Mouse (Mus musculus) layer of hippocampus, adult 11-12 months (tissue): ENCODE data around the gene Itpkc.
A peak's percentile ranks its signal among the peaks of the same experiment; 100 is the strongest.

Experiments
- DNase-seq: peaks from one replicate; pipeline ENCODE4 v3.0.0; 2022; ENCODE audit warnings: low spot score

Itpkc gene

DNA sequence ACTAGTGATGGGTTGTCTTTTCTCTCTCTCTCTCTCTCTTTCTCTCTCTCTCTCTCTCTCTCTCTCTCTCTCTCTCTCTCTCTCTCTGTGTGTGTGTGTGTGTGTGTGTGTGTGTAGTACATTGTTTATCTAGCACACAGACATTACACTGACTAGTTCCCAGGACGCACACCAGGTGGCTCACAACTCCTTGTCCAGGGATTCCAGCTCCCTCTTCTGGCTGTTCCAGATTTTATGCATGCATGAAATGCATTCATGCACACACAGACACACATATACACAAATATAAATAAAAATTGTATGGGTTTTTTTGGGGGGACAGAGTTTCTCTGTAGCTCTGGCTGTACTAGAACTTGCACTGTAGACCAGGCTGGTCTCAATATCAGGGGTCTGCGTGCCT lies 9.1 kb upstream of the Itpkc start:
- no peak for DNase-seq

DNA sequence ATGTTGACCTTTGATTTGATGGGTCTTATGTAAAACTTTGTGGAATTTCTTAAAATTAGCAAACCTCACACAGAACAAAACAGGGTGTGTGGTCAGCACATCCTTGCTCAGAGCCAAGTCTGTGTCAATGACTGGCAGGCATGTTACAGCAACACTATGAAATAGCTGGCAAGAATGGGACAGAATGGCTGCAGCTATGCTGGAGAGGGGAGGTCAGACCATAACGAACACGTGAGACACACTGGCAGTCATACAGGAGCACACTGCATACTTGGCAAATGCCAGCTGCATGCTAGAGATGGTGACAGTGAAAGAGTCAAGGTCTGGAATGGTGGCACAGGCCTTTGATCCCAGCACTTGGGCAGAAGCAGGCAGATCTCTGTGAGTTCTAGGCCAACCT lies 7.3 kb upstream of the Itpkc start:
- DNase-seq, result no peak

DNA sequence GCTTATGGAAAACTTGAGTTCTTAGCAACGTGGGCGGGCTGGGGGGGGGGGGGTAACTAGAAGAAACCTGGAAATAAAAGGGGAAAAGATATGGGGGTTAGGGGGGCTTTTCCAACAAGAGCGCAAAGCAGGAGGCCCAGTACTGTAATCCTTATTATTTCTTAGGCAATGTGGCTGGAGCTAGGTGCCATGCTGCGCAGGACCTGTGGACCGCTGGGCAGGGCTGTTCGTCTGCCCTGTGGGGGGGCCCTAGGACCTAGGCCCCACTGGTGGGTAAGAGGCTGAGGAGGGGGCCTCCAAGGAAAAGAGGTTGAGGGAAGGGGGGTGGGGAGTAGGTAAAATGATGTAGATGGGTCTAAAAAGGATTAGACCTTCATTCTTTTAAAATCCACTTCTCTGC lies 4.8 kb upstream of the Itpkc start:
- no peak for DNase-seq

DNA sequence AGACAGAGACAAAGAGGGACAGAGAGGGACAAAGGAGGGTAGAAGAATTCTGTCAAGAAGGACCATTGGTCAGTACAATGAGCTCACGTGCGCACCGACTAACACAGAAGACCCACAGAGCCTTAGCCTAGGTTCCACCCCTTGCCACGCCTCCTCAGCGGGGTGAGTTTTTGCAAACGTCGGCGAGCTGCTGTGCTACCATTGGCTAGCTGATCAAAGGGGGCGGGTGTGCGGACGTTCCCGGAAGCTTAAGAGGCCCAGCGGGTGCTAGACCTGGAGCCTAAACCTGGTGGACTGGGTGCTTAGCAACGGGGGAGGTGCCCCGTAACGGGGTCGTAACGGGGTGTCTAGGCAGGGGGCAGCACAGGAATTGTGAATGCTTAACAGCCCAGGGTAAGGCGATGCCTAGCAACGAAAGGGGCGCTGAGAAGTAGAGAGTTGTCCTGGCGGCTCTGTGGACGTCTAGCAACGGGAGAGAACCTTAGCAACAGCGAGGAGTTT lies 4.4 kb upstream of the Itpkc start, which contains the start of gene Coq8b:
Coq8b (plus strand) TSS at position 243 of the 501 bp plus-strand sequence.
- DNase-seq, result peak; percentile 94

DNA sequence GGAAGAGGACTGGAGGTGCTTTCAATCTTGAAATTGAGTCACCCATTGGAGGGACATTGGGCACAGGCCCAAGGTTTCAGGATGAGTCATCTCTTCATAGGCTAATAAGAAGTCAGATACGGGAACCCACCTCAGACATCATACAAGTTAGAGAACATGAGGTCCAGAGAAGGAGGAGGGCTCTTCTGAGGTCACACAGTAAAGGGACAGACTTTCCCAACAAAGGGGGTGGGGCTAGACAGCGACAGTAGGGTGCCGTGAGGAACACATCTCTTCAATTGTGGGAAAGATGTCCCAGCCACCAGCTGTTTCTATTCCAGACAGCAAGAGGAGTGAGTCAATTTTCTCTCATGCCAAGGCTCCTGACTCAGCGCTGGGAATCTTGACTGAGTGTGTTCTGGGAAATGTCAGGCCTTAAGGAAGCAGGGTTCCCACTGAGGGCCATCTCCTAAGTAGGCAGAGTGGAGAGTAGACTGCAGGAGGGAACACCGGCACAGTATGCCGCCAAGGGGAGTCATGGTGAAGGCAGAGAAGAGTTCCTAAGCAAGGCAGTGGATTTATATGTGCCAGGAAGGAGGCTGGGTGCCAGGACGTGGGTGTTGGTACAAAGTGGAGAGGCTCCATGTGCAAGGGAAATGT lies 3.4 kb upstream of the Itpkc start:
- DNase-seq, result peak; percentile 80

DNA sequence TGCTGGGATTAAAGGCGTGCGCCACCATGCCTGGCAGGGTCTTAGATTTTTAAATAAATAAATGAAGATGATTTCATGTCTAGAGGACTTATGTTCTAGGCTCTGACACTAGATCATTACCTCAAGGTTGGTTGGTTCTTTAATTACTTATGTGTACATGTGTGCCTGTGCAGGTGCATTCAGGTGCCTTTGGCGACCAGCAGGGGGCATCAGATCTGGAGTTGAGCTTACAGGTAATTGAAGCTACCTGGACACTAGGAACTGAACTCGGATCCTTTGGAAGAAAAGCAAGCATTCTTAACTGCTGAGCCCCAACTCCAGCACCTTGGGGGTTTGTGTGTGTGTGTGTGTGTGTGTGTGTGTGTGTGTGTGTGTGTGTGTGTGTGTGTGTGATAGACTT lies 2.3 kb upstream of the Itpkc start:
- no peak for DNase-seq

DNA sequence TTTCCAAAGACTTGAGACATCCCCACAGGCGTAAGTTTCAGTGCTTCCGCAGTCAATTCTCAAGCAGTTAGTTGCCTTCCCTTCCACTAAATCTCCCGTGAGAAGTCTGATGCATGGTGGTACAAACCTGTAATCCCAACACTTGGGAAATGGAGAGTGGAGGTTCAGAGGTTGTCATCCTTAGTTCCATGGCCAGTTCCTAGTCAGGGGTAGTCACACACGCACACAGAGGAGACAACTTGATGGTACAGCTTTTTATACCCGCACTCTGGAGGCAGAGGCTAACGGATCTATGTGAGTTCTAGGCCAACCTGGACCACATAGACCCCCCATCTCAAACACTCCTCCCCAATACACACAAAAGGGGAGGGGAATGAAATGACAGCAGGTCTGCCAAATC lies 404 bp upstream of the Itpkc start:
- DNase-seq, result no peak

DNA sequence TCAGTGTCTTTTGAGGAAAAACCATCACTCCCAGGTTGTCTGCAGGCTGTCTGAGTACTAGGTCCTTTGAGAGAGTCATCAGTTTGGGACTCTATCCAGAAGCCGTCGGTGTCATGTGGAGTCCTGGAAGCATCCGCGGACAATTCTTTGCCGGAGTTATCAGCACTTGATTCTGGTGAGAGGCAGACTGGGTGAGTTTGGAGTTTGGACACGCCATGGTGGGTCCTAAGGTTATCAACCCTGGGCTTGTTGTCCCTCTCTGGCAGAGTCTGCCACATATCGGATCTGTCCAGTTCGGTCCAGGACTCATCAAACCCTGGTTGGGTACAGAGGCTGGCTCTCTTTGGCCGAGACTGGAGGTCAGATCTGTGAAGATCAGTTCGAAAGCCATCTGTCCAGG lies 785 bp downstream of the Itpkc start:
- DNase-seq, result no peak

DNA sequence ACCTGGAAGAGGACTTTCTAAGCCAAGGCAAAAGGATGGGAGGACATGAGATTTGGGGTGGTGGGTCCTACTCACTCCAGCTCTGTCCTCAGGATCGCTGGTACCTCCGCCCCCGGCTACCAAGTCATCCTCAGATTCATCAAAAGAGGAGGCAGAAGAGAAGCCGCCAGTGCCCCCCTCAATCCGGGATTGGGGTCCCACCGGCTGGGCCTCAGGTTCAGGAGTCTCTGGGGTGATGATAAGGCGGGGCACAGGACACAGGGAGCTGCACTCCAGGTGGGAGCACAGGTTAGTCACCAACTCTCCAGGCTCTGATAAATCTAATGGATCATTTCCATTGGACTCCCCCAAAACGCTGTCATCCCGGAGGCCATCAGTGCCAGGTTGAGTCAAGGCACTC lies 1.2 kb downstream of the Itpkc start:
- DNase-seq, result no peak

DNA sequence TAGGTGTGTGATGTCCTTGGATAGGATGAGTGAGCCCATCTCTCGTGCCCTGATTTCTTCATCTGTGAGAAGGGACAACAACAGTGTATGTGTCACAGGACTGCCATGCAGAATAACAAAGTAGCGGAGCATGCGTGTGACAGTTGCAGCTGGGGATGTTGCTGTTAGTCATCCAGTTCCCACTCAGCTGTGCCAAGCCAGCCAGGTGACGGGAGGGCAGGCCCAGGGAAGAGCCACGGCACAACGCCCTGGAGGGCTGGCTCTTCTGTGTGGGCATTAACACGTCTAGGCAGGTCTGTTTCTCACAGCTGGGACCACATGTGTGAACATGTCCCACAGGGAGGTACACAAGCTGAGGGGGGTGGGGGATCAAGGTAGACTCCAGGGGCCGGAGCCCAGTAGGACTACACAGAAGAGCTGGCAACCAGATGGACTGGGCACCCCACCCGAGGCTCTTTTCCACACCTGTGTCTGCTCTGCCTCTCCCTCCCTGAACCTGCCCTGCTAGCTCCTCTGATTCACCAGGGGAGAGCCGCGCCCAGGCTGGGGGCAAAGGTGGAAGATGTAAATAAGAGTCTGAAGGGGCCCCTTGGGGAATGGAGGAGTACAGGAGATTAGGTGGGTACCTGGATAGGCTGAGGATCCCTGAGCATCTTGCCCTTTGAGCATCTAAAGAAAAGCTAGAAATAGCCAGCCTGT lies 3.4 kb downstream of the Itpkc start:
- DNase-seq, result peak; percentile 47

DNA sequence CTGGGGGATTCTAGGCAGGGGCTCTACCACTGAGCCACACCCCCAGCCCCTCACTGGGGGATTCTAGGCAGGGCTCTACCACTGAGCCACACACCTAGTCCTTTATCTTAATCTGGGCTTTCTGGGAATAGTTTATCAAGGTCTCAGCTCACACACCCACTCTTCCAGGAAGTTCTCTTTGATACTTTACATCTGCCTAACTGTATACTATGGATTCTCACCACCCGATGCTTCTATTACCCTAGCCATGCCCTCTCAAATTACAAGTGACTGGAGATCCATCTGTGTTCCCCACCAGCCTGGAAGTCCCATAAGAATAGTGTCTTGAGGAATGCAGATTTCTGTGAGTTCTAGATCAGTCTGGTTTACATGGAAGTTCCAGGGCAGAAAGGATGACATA lies 5.9 kb downstream of the Itpkc start:
- no peak for DNase-seq

DNA sequence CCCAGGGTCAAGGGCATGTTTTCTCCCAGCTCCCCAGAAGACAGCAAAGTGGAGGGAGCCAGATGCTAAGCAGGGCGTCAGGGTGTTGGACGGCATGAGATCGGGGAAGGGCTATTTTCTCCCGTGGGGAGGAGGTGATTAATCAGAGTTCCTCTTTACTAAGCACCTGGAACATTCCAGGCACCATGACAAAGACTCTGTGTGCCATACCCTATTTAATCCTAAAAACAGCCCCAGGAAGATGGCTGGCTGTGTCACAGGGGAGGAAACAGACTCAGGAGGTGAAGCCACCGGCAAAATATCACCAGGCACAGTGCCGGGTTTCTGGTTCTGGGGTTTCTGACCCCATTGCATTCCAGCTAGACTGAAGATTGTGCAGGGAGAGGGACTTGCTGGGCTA lies 6.5 kb downstream of the Itpkc start:
- DNase-seq, result no peak

DNA sequence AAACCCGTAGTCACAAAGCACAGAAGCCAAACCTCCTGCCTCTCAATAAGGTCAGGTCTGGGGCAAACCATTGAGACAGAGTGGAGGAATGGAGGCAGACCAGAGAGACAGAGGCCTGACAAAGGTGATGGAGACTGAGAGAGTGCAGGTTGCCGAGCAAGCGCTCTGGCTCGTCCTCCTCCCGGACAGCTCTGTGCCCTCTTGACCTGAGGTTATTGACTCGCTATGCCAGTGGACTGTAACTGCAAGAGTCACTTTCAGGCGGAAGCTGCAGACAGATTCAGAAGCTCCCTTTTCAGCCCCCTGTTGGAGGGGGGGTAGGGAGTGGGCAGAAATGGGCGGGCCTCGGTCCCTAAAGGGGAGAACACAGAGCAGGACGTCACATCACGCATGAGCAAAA lies 8.5 kb downstream of the Itpkc start:
- DNase-seq, result no peak

DNA sequence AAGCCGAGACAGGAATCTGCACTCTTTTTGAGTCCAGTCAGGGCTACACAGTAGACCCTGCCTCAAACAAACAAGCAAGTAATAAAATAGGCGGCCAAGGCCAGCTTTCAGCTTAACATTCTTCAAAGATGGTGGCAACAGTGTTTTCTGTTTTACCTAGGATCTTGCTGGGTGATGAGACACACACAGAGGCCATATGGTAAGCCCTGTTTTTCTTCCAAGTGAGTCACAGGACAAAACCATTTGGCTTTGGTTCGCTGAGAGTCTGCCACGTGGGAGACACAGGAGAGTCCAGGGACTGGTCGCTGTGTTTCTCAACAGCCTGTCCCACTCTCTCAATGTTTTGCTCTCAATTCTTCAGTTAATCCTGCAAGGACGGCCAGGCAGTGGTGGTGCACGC lies 9.9 kb downstream of the Itpkc start:
- DNase-seq, result no peak

DNA sequence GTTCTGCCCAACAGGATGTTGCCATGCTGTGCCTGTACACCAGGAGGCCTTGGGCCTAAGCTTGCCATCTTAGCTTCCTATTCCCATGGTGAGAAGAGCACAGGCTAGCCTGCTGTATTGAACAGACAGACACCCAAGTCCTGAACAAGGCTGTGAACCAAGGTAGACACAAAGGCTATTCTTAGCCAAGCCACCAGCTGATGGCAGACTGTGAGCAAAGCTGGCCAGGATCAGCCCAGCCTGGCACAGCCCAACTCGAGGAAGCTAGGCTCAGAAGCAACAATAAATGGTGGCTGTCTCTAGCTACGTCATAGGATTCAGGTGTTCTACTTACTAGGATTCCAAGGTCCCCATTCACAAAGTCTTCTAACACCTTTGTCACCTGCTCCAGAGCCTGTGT lies 15.8 kb downstream of the Itpkc start:
- no peak for DNase-seq

DNA sequence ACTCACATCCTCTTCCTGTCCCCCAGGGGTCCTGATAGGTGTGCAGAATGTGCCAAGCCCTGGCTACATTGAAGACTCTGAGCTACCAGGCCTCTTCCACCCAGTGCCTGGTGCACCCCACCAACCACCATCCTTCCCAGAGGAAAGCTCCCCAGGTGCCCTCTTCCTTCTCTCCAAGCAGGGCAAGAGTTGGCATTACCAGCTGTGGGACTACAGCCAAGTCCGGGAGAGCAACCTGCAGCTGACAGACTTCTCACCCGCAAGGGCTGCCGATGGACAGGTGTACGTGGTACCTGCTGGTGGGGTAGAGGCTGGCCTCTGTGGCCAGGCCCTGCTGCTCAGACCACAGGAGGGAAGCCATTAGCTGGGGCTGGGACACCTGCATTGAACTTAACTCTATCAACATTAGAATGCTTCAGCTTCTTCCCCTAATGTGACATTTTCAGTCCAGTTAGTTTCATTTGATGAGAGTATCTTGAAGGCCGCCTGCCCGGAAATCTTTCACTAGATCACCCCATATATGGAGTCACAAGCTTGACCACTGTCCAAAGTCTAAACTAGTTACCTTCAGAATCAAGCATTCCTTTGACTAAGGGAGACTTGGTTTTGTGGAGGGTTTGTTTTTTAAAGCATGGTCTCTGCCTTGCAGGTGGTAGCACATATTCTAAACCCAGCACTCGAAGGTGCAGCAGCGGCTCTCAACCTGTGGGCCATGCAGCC lies 24.6 kb downstream of the Itpkc start:
- no peak for DNase-seq

DNA sequence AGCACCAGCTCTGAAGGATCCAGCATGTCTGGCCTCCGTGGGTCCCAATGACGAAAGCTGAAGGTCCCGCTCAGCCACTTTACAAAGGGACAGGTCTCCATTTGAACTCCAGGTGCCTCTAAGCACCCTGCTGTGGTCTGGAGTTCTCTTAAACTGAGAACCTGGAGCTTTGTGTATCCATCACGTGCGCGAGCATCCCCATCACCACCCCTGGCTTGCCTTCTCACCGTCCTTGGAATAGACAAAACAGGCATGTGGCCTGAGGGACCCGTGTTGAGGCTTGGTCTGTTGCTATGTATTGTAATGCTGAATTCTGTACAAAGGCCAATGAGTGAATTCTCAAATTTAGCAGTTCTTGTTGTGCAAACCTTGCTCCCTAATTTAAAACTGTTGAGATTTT lies 29.7 kb downstream of the Itpkc start:
- DNase-seq, result no peak

DNA sequence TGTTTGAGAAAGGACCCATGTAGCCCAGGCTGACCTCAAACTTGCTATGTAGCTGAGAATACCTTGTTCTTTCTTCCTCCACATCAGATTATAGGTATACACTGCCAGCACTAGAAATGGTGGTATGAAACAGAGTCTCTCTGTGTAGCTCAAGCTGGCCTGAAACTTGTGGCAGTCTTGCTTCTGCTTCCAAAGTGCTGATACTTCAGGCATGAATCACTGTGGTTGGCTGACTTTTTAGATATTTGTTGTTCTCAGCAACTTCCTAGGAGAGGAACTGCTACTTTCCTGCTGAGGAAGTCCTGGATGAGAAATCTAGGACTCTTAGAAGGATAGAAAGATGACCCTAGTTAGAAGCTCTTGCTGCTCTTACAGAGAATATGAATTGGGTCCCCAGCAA lies 30.1 kb downstream of the Itpkc start:
- DNase-seq, result no peak

DNA sequence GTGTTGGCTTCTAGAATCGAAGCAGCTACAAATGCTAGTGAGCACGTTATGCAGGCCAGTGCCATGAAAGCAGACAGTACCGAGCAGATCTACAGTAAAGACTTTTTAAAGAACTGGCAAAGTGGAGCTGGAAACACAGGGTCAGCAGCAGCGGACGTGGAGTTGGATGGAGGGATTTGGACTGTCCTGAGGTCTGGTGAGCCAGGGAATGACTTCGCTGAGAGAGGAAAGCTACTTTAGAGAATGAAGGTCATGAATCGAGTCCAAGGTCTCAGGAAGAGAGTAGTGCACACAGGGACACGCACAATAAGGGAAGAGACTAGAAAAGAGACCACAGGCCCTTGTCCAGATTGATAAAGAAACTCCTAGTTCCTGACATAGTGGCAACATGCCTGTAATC lies 30.8 kb downstream of the Itpkc start:
- no peak for DNase-seq

DNA sequence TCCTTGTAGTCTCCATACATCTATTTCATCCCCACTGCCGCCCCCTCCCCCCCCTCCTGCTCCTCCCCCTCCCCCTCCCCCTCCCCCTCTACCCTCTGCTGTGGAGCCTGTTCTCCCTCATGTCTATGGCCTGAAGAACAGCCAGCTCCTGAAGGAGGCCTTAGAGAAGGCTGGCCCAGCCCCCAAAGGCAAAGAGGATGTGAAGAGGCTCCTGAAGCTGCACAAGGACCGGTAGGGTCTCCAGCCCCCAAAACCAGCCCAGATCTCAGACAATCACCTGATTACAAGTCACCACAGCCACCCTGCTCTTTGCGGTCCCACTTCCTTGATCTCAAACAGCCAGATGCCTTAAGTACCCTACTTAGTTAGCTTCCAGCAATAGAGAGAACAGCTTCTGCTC lies 31.3 kb downstream of the Itpkc start:
- no peak for DNase-seq

DNA sequence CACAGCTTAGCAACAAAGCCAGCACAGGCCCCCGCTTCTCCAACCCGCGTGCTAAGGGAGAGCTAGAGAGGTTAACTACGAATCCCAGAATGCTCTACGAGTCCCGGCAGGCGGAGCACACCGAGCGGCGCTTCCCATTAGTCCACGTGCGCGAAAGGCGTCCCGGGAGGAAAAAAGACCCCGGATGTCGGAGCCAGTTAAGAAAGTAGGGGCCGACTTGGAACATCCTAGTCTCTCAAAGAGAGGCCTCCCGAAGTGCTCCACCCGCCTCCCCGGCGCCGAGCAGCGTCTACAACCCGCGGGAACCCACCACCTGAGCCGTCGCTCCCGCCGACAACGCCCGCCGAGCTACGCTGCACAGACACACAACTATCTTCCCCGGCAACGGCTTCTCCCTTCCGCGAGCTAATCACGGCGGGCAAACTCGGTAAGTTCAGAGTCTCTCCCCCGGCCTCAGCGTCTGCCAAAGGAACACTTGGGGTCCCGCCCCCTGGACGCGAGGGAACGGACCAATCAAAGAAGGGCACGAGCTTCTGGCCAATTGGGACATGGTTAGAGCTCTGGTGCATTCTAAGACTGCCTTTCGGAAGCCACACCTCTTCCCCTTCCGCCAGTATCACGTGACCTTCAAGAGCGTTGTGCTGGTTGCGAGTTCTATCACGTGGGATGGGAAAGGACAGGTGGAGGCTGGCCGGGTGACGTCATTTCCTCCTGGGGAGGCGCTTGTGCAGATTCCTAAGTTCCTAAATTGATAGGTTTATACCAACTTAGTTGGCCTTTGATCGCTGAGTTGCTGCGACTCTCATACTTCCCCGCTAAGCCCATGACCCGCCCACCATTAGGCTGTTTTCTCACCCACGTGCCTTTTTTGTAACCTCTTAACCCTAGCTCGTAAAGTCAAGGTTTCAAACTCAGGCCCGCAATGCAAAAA lies 32.5 kb downstream of the Itpkc start, which contains the start of the genes BC024978 and Snrpa:
BC024978 (plus strand) TSS at position 101 of the 931 bp plus-strand sequence.
Snrpa (minus strand) TSS at position 591 of the 931 bp plus-strand sequence.
- peak; percentile 99 for DNase-seq

DNA sequence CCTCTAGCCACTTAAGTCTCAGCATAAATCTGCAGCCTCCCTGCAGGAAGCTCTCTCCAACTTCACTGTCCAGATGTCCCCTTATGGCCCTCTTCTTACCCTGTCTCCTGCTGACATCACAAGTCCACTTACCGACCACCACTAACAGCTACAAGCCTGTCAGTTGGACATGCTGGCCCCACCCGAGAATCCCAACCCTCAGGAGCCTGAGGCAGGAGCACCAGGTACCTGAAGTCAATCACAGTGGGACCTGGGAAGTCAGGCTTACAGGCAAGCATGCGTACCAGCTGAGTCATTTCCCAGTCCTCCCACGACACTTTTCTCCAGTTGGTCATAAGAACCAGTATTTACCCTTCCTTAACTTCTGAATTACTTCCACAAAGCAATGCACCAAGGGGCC lies 34.7 kb downstream of the Itpkc start:
- DNase-seq, result no peak
